In the genomic region with DNA sequence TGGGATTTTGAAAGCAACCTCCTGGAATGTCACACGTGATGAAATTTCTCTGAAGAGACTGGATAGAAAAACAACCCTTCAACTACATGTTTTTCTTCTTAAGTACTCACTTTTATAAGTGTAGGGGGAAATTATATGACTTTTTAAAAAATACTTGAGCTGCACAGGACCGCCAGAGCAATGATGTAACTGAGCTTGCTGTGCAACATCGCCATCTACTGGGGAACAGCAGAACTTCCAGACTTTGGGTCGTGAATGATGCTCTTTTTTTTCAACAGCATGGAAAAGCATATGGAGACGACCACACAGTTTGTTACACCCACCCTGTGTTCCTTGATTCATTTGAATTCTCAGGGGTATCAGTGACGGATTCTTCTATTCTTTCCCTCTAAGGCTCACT, we compare ENCODE assay signal across 8 mouse cellular contexts. TPM values are rescaled to one million over a fixed set of nuclear protein-coding genes. Genes with fewer than 3 reads are reported as not detected.
DNase-seq lines count a peak whose midpoint lies in the region; ATAC-seq and TF ChIP-seq lines count a peak whose summit lies in the region.

No protein-coding gene starts in this region.

- H3K36me3 ChIP-seq in E14TG2a.4 (ENCODE audit: insufficient read depth, low read length), result no peaks in the 10 kb centered on the region
- H3K36me3 ChIP-seq in forebrain, embryonic 15.5 days, result no peaks in the 10 kb centered on the region
- H3K36me3 ChIP-seq in kidney, embryonic 14.5 days (ENCODE audit: control insufficient read depth, insufficient read depth, low read length), result no peaks in the 10 kb centered on the region
- H3K36me3 ChIP-seq in limb, embryonic 15.5 days, result no peaks in the 10 kb centered on the region
- H3K36me3 ChIP-seq in neural tube, embryonic 11.5 days (ENCODE audit: control insufficient read depth, insufficient read depth, low read length), result no peaks in the 10 kb centered on the region

- H3K27ac ChIP-seq in forebrain, embryonic 15.5 days (replicated peaks), result no peak overlapping the region
- H3K27ac ChIP-seq in kidney, embryonic 14.5 days (ENCODE audit: low read depth, low read length), result no peak overlapping the region
- no peak overlapping the region for H3K27ac ChIP-seq in limb, embryonic 15.5 days
- no peak overlapping the region for H3K27ac ChIP-seq in neural tube, embryonic 11.5 days (ENCODE audit: low read depth, low read length)

- H3K4me2 ChIP-seq in forebrain, embryonic 15.5 days (replicated peaks), result peak overlapping the region; percentile 42
- H3K4me2 ChIP-seq in kidney, embryonic 14.5 days (replicated peaks; ENCODE audit: low read depth, low read length), result no peak overlapping the region
- H3K4me2 ChIP-seq in limb, embryonic 15.5 days, result peak overlapping the region; percentile 31; the same call in 1 of the 2 replicates
- no peak overlapping the region for H3K4me2 ChIP-seq in neural tube, embryonic 11.5 days (ENCODE audit: low read depth)

- H3K27me3 ChIP-seq in E14TG2a.4 (ENCODE audit: insufficient read depth, low read length), result peaks cover 32% of the 10 kb centered on the region
- no peaks in the 10 kb centered on the region for H3K27me3 ChIP-seq in forebrain, embryonic 15.5 days
- no peaks in the 10 kb centered on the region; the same call in 1 of the 2 replicates for H3K27me3 ChIP-seq in kidney, embryonic 14.5 days (ENCODE audit: control insufficient read depth, insufficient read depth, low read length)
- H3K27me3 ChIP-seq in limb, embryonic 15.5 days, result 0 out of 2 replicates have a peak, but pooled peaks cover 6% of the 10 kb centered on the region
- no peaks in the 10 kb centered on the region for H3K27me3 ChIP-seq in neural tube, embryonic 11.5 days (ENCODE audit: control insufficient read depth, insufficient read depth, low read length)

- H3K9me3 ChIP-seq in E14TG2a.4 (ENCODE audit: low read length), result no peaks in the 10 kb centered on the region
- H3K9me3 ChIP-seq in forebrain, embryonic 15.5 days, result no peaks in the 10 kb centered on the region
- H3K9me3 ChIP-seq in kidney, embryonic 14.5 days (ENCODE audit: control insufficient read depth, low read length), result no peaks in the 10 kb centered on the region
- no peaks in the 10 kb centered on the region for H3K9me3 ChIP-seq in limb, embryonic 15.5 days
- no peaks in the 10 kb centered on the region for H3K9me3 ChIP-seq in neural tube, embryonic 11.5 days (ENCODE audit: control insufficient read depth, low read length)

- H3K4me1 ChIP-seq in E14TG2a.4 (replicated peaks; ENCODE audit: low read depth, low read length), result peaks cover 16% of the 10 kb centered on the region
- H3K4me1 ChIP-seq in forebrain, embryonic 15.5 days, result peaks cover 12% of the 10 kb centered on the region; the same call in 1 of the 2 replicates
- H3K4me1 ChIP-seq in kidney, embryonic 14.5 days (ENCODE audit: control insufficient read depth, insufficient read depth, low read length), result no peaks in the 10 kb centered on the region
- peaks cover 9% of the 10 kb centered on the region; the same call in 1 of the 2 replicates for H3K4me1 ChIP-seq in limb, embryonic 15.5 days
- no peaks in the 10 kb centered on the region for H3K4me1 ChIP-seq in neural tube, embryonic 11.5 days (ENCODE audit: control insufficient read depth, insufficient read depth, low read length)

- WGBS in forebrain, embryonic 15.5 days, result 1% methylated on average over 6 of the region's 6 CpGs
- WGBS in kidney, embryonic 14.5 days, result 5% methylated on average over 6 of the region's 6 CpGs
- 1% methylated on average over 6 of the region's 6 CpGs for WGBS in limb, embryonic 15.5 days
- 6% methylated on average over 6 of the region's 6 CpGs for WGBS in neural tube, embryonic 11.5 days

- peak; percentile 68 for DNase-seq in 416B (ENCODE audit: low read depth)
- peak; percentile 20 for DNase-seq in cerebellum, adult 11 months
- DNase-seq in neural tube, embryonic 11.5 days (ENCODE audit: low spot score), result peak; percentile 68
- peak; percentile 67 for DNase-seq in thymus, postnatal 0 days (ENCODE audit: low spot score)

- H3K9ac ChIP-seq in forebrain, embryonic 15.5 days (replicated peaks), result peak overlapping the region; percentile 26; the same call in 1 of the 2 replicates
- H3K9ac ChIP-seq in kidney, embryonic 14.5 days (ENCODE audit: low read depth, low read length), result no peak overlapping the region
- H3K9ac ChIP-seq in limb, embryonic 15.5 days, result no peak overlapping the region
- no peak overlapping the region for H3K9ac ChIP-seq in neural tube, embryonic 11.5 days (ENCODE audit: low read length)

- peak; percentile 94 for TF ChIP-seq CTCF in E14TG2a.4 (conservative IDR thresholded peaks at IDR 0.05; ENCODE audit: low read length)

- no peak overlapping the region for H3K4me3 ChIP-seq in E14TG2a.4 (replicated peaks; ENCODE audit: low read length)
- H3K4me3 ChIP-seq in forebrain, embryonic 15.5 days, result peak overlapping the region; percentile 30
- no peak overlapping the region for H3K4me3 ChIP-seq in kidney, embryonic 14.5 days (ENCODE audit: low read length)
- H3K4me3 ChIP-seq in limb, embryonic 15.5 days, result no peak overlapping the region
- no peak overlapping the region for H3K4me3 ChIP-seq in neural tube, embryonic 11.5 days (ENCODE audit: low read depth, low read length)

- ATAC-seq in forebrain, embryonic 15.5 days (replicated peaks), result peak; percentile 53
- ATAC-seq in kidney, embryonic 14.5 days (ENCODE audit: low FRiP score, low TSS enrichment), result peak; percentile 21; the same call in 1 of the 2 replicates
- ATAC-seq in limb, embryonic 15.5 days (ENCODE audit: insufficient number of reproducible peaks, low FRiP score, low TSS enrichment, low read depth), result 0 out of 2 replicates have a peak, but pooled peaks have one; percentile 26
- no peak; the same call in 1 of the 2 replicates for ATAC-seq in neural tube, embryonic 11.5 days (ENCODE audit: insufficient read depth, low FRiP score, low TSS enrichment)

RNA-seq across cellular contexts. Expression of a gene that starts 8.9 kb away (rescaled TPM):
- 0.37 and 0.45 TPM in 2 replicates for polyA plus RNA-seq in forebrain, embryonic 15.5 days (2015; fragmentation: Nextera tagmentation; extraction: Ambion mirVana)
- not detected in 2 replicates for polyA plus RNA-seq in kidney, embryonic 14.5 days (2014; fragmentation: Nextera tagmentation; extraction: Ambion mirVana)
- 0.18 and 0.19 TPM in 2 replicates for polyA plus RNA-seq in limb, embryonic 15.5 days (2015; fragmentation: Nextera tagmentation; extraction: Ambion mirVana)
- polyA plus RNA-seq in neural tube, embryonic 11.5 days (2014; fragmentation: Nextera tagmentation; extraction: Ambion mirVana), result not detected in 2 replicates
- 0.18 and 0.25 TPM in 2 replicates for polyA plus RNA-seq in thymus, postnatal 0 days (2015; fragmentation: Nextera tagmentation; extraction: Ambion mirVana)

RNA-seq across cellular contexts. Expression of a gene that starts 39.8 kb away (rescaled TPM):
- polyA plus RNA-seq in forebrain, embryonic 15.5 days (2015; fragmentation: Nextera tagmentation; extraction: Ambion mirVana), result 4.5 and 4.9 TPM in 2 replicates
- polyA plus RNA-seq in kidney, embryonic 14.5 days (2014; fragmentation: Nextera tagmentation; extraction: Ambion mirVana), result 1.3 and 2.7 TPM in 2 replicates
- 4.0 and 4.5 TPM in 2 replicates for polyA plus RNA-seq in limb, embryonic 15.5 days (2015; fragmentation: Nextera tagmentation; extraction: Ambion mirVana)
- 1.6 and 1.9 TPM in 2 replicates for polyA plus RNA-seq in neural tube, embryonic 11.5 days (2014; fragmentation: Nextera tagmentation; extraction: Ambion mirVana)
- polyA plus RNA-seq in thymus, postnatal 0 days (2015; fragmentation: Nextera tagmentation; extraction: Ambion mirVana), result 10.7 and 12.1 TPM in 2 replicates

RNA-seq across cellular contexts. Expression of a gene that starts 47.4 kb away (rescaled TPM):
- not detected in 2 replicates for polyA plus RNA-seq in forebrain, embryonic 15.5 days (2015; fragmentation: Nextera tagmentation; extraction: Ambion mirVana)
- not detected in 2 replicates for polyA plus RNA-seq in kidney, embryonic 14.5 days (2014; fragmentation: Nextera tagmentation; extraction: Ambion mirVana)
- 0.24 and 0.27 TPM in 2 replicates for polyA plus RNA-seq in limb, embryonic 15.5 days (2015; fragmentation: Nextera tagmentation; extraction: Ambion mirVana)
- 0.13 TPM in 1 of 2 replicates, not detected in the other for polyA plus RNA-seq in neural tube, embryonic 11.5 days (2014; fragmentation: Nextera tagmentation; extraction: Ambion mirVana)
- polyA plus RNA-seq in thymus, postnatal 0 days (2015; fragmentation: Nextera tagmentation; extraction: Ambion mirVana), result 0.83 and 0.90 TPM in 2 replicates

RNA-seq across cellular contexts. Expression of a gene that starts 56.8 kb away (rescaled TPM):
- polyA plus RNA-seq in forebrain, embryonic 15.5 days (2015; fragmentation: Nextera tagmentation; extraction: Ambion mirVana), result 0.72 and 1.8 TPM in 2 replicates
- 10.4 and 12.8 TPM in 2 replicates for polyA plus RNA-seq in kidney, embryonic 14.5 days (2014; fragmentation: Nextera tagmentation; extraction: Ambion mirVana)
- polyA plus RNA-seq in limb, embryonic 15.5 days (2015; fragmentation: Nextera tagmentation; extraction: Ambion mirVana), result 63.6 and 80.5 TPM in 2 replicates
- 0.42 and 0.84 TPM in 2 replicates for polyA plus RNA-seq in neural tube, embryonic 11.5 days (2014; fragmentation: Nextera tagmentation; extraction: Ambion mirVana)
- polyA plus RNA-seq in thymus, postnatal 0 days (2015; fragmentation: Nextera tagmentation; extraction: Ambion mirVana), result 58.9 and 65.3 TPM in 2 replicates

Comparison
In these comparisons a context has a peak if more than half of its experiments do, and no peak if none do; other contexts are left out.
1. H3K4me2 ChIP-seq: peak in forebrain, embryonic 15.5 days (single experiment) and limb, embryonic 15.5 days (single experiment); none in kidney, embryonic 14.5 days (single experiment) and neural tube, embryonic 11.5 days (single experiment).
2. Peak in every context shown above with its lines, with median percentiles within 50 percentile points of each other: DNase-seq.